Mouse (Mus musculus) adrenal gland, postnatal 4 days (tissue): ENCODE data around the gene Marco. TPM values are rescaled to one million over a fixed set of nuclear protein-coding genes. Genes with fewer than 3 reads are reported as not detected.

Experiments used
- DNase-seq, 2 experiments: peaks; one replicate each; pipeline ENCODE4 v3.0.0; 2021 to 2022; ENCODE audit warnings: low spot score in 2 of 2, mixed read lengths in 2 of 2
- total RNA-seq, 2 experiments: library from RNA; stranded (reverse); gene quantifications; 2 replicates each; pipeline ENCODE4 v1.2.3; 2021

The Marco gene
- total RNA-seq, 2 experiments from 2014 or later: 3.2 to 4.4 TPM

- no peak for DNase-seq
Observed at GRCm38 (mm10) chr1:120443228-120443639, 61.6 kb downstream of the Marco start.

GRCm38 (mm10) chr1:120441587-120441986 is 63.2 kb downstream of the Marco start:
- no peak for DNase-seq

- no peak for DNase-seq
Observed at GRCm38 (mm10) chr1:120435591-120435990, 69.2 kb downstream of the Marco start.

- no peak for DNase-seq
Observed at GRCm38 (mm10) chr1:120430171-120430570, 74.7 kb downstream of the Marco start.

- no peak for DNase-seq
Observed at GRCm38 (mm10) chr1:120425587-120425986, 79.2 kb downstream of the Marco start.

Other genes with a start within 250 kb of the Marco start
- gene Steap3, start 232.3 kb downstream of the Marco start, total RNA-seq: 10 to 100 TPM; 31.0 to 35.7 TPM
- gene C1ql2, start 164.4 kb downstream of the Marco start, total RNA-seq: under 1 TPM in 1 of 2 experiments, not detected in 1; 0.14 TPM
- under 1 TPM; 0.25 to 0.59 TPM for gene En1, start 97.4 kb upstream of the Marco start, total RNA-seq